Comparison of ENCODE assay signal across 31 mouse cellular contexts in genomic region chr8:105839209-105839608, GRCm38 (mm10). TPM values are rescaled to one million over a fixed set of nuclear protein-coding genes. Genes with fewer than 3 reads are reported as not detected.
"Had no signal": no experiment of that assay in that cellular context is flagged by ENCODE, and none has a peak within 500 bp of the region (broad histone marks: within the 10 kb centered on the region; RNA-seq: fewer than 3 reads in every experiment).

No protein-coding gene starts in this region.

- H3K27me3 ChIP-seq: embryonic facial prominence, embryonic 12.5 days; embryonic facial prominence, embryonic 13.5 days; embryonic facial prominence, embryonic 15.5 days; forebrain, embryonic 12.5 days; forebrain, embryonic 13.5 days; forebrain, embryonic 15.5 days had no signal

- H3K4me1 ChIP-seq: embryonic facial prominence, embryonic 12.5 days; embryonic facial prominence, embryonic 13.5 days; embryonic facial prominence, embryonic 15.5 days; forebrain, embryonic 12.5 days; forebrain, embryonic 13.5 days; forebrain, embryonic 15.5 days had no signal

- H3K9me3 ChIP-seq: embryonic facial prominence, embryonic 10.5 days; embryonic facial prominence, embryonic 12.5 days; embryonic facial prominence, embryonic 15.5 days; forebrain, embryonic 10.5 days; forebrain, embryonic 12.5 days; forebrain, embryonic 13.5 days; forebrain, embryonic 15.5 days had no signal

- DNase-seq: cerebellum, adult 9-10 months; cerebellum, adult 9-11 months; cerebellum, postnatal 10 days; cerebellum, postnatal 14 days; cerebellum, postnatal 25 days; cerebellum, postnatal 36 days; embryo, embryonic 11 days; forebrain, postnatal 0 days; gastrocnemius, adult 2 months; gastrocnemius, postnatal 10 days; gastrocnemius, postnatal 14 days; gastrocnemius, postnatal 25 days; gastrocnemius, postnatal 36 days; heart, adult 11 months; heart, adult 18-20 months; heart, adult 2 months had no signal

- H3K9ac ChIP-seq: embryonic facial prominence, embryonic 12.5 days; embryonic facial prominence, embryonic 13.5 days; embryonic facial prominence, embryonic 15.5 days; forebrain, embryonic 12.5 days; forebrain, embryonic 13.5 days; forebrain, embryonic 15.5 days; forebrain, postnatal 0 days had no signal

- H3K4me3 ChIP-seq: embryonic facial prominence, embryonic 10.5 days; embryonic facial prominence, embryonic 12.5 days; embryonic facial prominence, embryonic 13.5 days; embryonic facial prominence, embryonic 15.5 days; erythroblast, embryonic 14.5 days; forebrain, embryonic 10.5 days; forebrain, embryonic 12.5 days; forebrain, embryonic 13.5 days; forebrain, embryonic 15.5 days; gastrocnemius, adult 2 months; heart, adult 2 months had no signal

- H3K27ac ChIP-seq: embryonic facial prominence, embryonic 10.5 days; embryonic facial prominence, embryonic 12.5 days; embryonic facial prominence, embryonic 13.5 days; embryonic facial prominence, embryonic 15.5 days; forebrain, embryonic 10.5 days; forebrain, embryonic 12.5 days; forebrain, embryonic 13.5 days; forebrain, embryonic 15.5 days; gastrocnemius, adult 2 months; heart, adult 2 months had no signal

RNA-seq across cellular contexts. Expression of gene Tsnaxip1, which starts 11.7 kb away (rescaled TPM):
- total RNA-seq: common myeloid progenitor, adult 5-6 weeks; gastrocnemius, adult 18-20 months; gastrocnemius, adult 2 months; gastrocnemius, adult 8-10 months; gastrocnemius, postnatal 10 days; gastrocnemius, postnatal 14 days; gastrocnemius, postnatal 25 days; gastrocnemius, postnatal 36 days; granulocyte monocyte progenitor cell, adult 5-6 weeks; heart, adult 18-20 months; heart, adult 2 months; heart, adult 8-10 months had no signal
- polyA plus RNA-seq: erythroblast, embryonic 14.5 days; frontal cortex, adult 2 months had no signal
